Mouse (Mus musculus) ES-E14 (cell line): ENCODE data around the gene Nanos1. TPM values are rescaled to one million over a fixed set of nuclear protein-coding genes. Genes with fewer than 3 reads are reported as not detected.

Source experiments
- DNase-seq: peaks from one replicate; pipeline ENCODE4 v3.0.0-alpha.2; 2013; ENCODE audit warnings: low read depth, low spot score
- H3K27ac ChIP-seq: 2 replicates; pipeline ENCODE4 v1.5.1; 2012; ENCODE audit warnings: low read depth, mild to moderate bottlenecking, low read length, moderate library complexity, mixed read lengths; ENCODE audit not compliant: poor library complexity, insufficient read depth, severe bottlenecking
- H3K36me3 ChIP-seq: 2 replicates; pipeline ENCODE4 v1.6.1; 2012; ENCODE audit warnings: mild to moderate bottlenecking, low read length, moderate library complexity, mixed read lengths; ENCODE audit not compliant: control insufficient read depth, poor library complexity, insufficient read depth, severe bottlenecking
- H3K4me1 ChIP-seq, 2 experiments: fragments of 150-350 bp in 1 of 2; sonication (generic) in 1 of 2; 2 replicates each; pipeline ENCODE4 v1.6.1; 2012; ENCODE audit warnings: low read length in 2 of 2, mild to moderate bottlenecking in 1 of 2, mixed read lengths in 1 of 2; ENCODE audit not compliant: control insufficient read depth in 2 of 2, insufficient read depth in 2 of 2, poor library complexity in 1 of 2
- H3K4me3 ChIP-seq, 2 experiments: fragments of 150-350 bp in 1 of 2; sonication (generic) in 1 of 2; 2 replicates each; pipeline ENCODE4 v1.5.1; 2012; ENCODE audit warnings: low read length in 2 of 2, low read depth in 1 of 2, mild to moderate bottlenecking in 1 of 2, mixed read lengths in 1 of 2; ENCODE audit not compliant: insufficient read depth in 1 of 2, poor library complexity in 1 of 2, severe bottlenecking in 1 of 2
- H3K9ac ChIP-seq: 2 replicates; pipeline ENCODE4 v1.6.1; 2012; ENCODE audit warnings: low read depth, mild to moderate bottlenecking, low read length, mixed read lengths; ENCODE audit not compliant: poor library complexity, insufficient read depth, severe bottlenecking
- H3K9me3 ChIP-seq: fragments of 150-350 bp; sonication (generic); 2 replicates; pipeline ENCODE4 v1.6.1; 2012; ENCODE audit warnings: low read depth, mild to moderate bottlenecking, low read length; ENCODE audit not compliant: control insufficient read depth, insufficient read depth
- CHD2 ChIP-seq: IDR thresholded peaks from 2 replicates; pipeline ENCODE4 v1.6.1; 2014; ENCODE audit warnings: mild to moderate bottlenecking, low read depth, low read length, inconsistent platforms
- HCFC1 ChIP-seq: IDR thresholded peaks from 2 replicates; pipeline ENCODE4 v1.6.1; 2012; ENCODE audit warnings: low read length, inconsistent platforms, borderline replicate concordance; ENCODE audit not compliant: insufficient read depth
- MAFK ChIP-seq: IDR thresholded peaks from 2 replicates; pipeline ENCODE4 v1.6.1; 2014; ENCODE audit warnings: mild to moderate bottlenecking, low read depth, low read length, inconsistent platforms; ENCODE audit not compliant: insufficient read depth
- ZC3H11A ChIP-seq: IDR thresholded peaks from 2 replicates; pipeline ENCODE4 v1.6.1; 2012; ENCODE audit warnings: low read depth, mild to moderate bottlenecking, inconsistent platforms, low read length, borderline replicate concordance
- ZNF384 ChIP-seq: IDR thresholded peaks from 2 replicates; pipeline ENCODE4 v1.6.1; 2012; ENCODE audit warnings: low read depth, low read length, inconsistent platforms
- in situ Hi-C, 2 experiments: fragments of 600-800 bp; cut with MboI; formaldehyde crosslinking; loops; one replicate each; pipeline ENCODE4 v1.15.1; 2025; ENCODE audit warnings: low sequenced_read_pairs in 2 of 2, inconsistent platforms in 1 of 2; ENCODE audit not compliant: unreplicated experiment in 2 of 2
- total RNA-seq: library from RNA; depleted of rRNA; stranded (reverse); fragments of 300-350 nt; gene quantifications from 2 replicates; pipeline ENCODE4 v1.2.3, GENCODE M21; 2012

Nanos1 gene
- total RNA-seq, 1 experiment: 5.4 TPM

GRCm38 (mm10) chr19:60787465-60788150 lies 31.8 kb downstream of the Nanos1 start:
- Histone ChIP-seq H3K9me3 (no peaks in the 10 kb centered on the region), H3K4me1 (peaks cover 0 to 8% of the 10 kb centered on the region in 2 experiments; a peak in 2 of 4 replicates), H3K27ac (no peak overlapping the region), H3K9ac (no peak overlapping the region; the same call in 1 of the 2 replicates), H3K36me3 (peaks cover 4% of the 10 kb centered on the region; the same call in 1 of the 2 replicates), H3K4me3 (peak overlapping the region; percentile 7 to 25; a peak in 2 of 4 replicates)
- TF ChIP-seq ZNF384: no peak
- no peak for TF ChIP-seq CHD2
- TF ChIP-seq HCFC1: no peak
- no peak for TF ChIP-seq MAFK
- TF ChIP-seq ZC3H11A: no peak
- no peak for DNase-seq
- in situ Hi-C loops: no loop called here

GRCm38 (mm10) chr19:60788214-60788960 lies 32.6 kb downstream of the Nanos1 start:
- no peak for TF ChIP-seq CHD2
- no peak for TF ChIP-seq ZNF384
- no peak for TF ChIP-seq MAFK
- H3K4me1 ChIP-seq: peaks cover 0 to 8% of the 10 kb centered on the region in 2 experiments; a peak in 2 of 4 replicates
- peak overlapping the region; percentile 57 for H3K9ac ChIP-seq
- H3K27ac ChIP-seq: no peak overlapping the region
- DNase-seq: no peak
- no peaks in the 10 kb centered on the region for H3K9me3 ChIP-seq
- in situ Hi-C loops: no loop called here
- peaks cover 4% of the 10 kb centered on the region; the same call in 1 of the 2 replicates for H3K36me3 ChIP-seq
- H3K4me3 ChIP-seq: peak overlapping the region; percentile 49 to 88

- peak overlapping the region; percentile 99 for H3K9ac ChIP-seq
These were observed 33.7 kb downstream of the Nanos1 start for GRCm38 (mm10) chr19:60789452-60789851.

GRCm38 (mm10) chr19:60789919-60790506 lies 34.2 kb downstream of the Nanos1 start:
- in situ Hi-C loops: no loop called here
- peak; percentile 51 for DNase-seq
- Histone ChIP-seq H3K9ac (peak overlapping the region; percentile 99), H3K9me3 (no peaks in the 10 kb centered on the region), H3K4me3 (peak overlapping the region; percentile 88 to 96), H3K27ac (peak overlapping the region; percentile 92), H3K4me1 (peaks cover 0 to 8% of the 10 kb centered on the region in 2 experiments; a peak in 2 of 4 replicates), H3K36me3 (peaks cover 4% of the 10 kb centered on the region; the same call in 1 of the 2 replicates)
- TF ChIP-seq CHD2 (no peak; the same call in 1 of the 2 replicates), HCFC1 (no peak), ZC3H11A (no peak), ZNF384 (no peak)

More at GRCm38 (mm10) chr19:60789452-60789851, 33.7 kb downstream of the Nanos1 start:
- TF ChIP-seq CHD2 (no peak), HCFC1 (no peak), ZC3H11A (no peak), ZNF384 (no peak), MAFK (no peak)
- H3K36me3 ChIP-seq: peaks cover 4% of the 10 kb centered on the region; the same call in 1 of the 2 replicates
- no peak for DNase-seq
- H3K27ac ChIP-seq: peak overlapping the region; percentile 92; the same call in 1 of the 2 replicates
- in situ Hi-C loops: no loop called here
- peak overlapping the region; percentile 88 to 96 for H3K4me3 ChIP-seq
- no peaks in the 10 kb centered on the region for H3K9me3 ChIP-seq
- H3K4me1 ChIP-seq: peaks cover 0 to 8% of the 10 kb centered on the region in 2 experiments; a peak in 2 of 4 replicates
